In the genomic region with DNA sequence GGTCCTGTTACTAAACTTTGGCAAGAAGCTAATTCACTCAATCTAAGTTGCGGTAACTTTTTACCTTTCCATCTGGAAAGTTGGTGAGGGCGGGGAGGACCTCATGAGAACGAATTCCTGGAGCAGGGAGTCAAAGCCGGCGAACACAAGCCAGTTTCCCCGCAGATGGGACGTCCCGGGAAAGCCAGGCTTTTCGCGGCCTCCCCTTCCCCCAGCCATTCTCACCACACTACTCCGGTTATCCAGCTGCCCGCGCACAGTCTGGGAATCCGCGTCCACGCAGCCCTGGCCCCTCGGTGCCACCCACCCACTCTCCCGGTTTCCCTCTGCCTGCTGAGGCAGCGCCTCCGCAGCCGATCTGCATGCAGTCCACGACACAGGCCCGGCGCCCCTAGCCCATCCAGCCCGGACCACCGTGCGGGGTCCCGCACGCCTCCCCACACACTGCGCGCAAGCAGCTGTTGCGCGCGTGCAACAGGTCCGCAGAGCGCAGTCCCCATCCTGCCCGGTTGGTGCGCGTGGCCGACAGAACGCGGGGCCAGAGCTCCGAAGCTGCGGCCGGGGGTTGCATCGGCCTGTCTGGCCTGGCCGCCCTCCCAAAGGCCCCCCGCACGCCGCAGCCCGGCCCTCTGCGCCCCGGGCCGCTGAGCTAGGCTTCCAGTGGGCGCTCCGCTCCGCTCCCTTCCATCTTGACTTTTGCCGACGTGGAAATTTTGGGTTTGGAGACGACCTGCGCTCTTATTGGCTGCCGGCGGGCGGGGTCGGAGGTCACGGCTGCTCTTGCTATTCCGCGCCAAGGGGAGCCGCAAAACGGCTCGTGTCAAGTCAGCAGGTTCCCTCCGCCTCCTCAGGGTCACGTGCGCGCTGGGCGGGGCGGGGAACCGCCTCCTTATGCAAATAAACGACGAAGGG, we compare ENCODE assay signal across 8 mouse cellular contexts.
DNase-seq lines count a peak whose midpoint lies in the region; ATAC-seq and TF ChIP-seq lines count a peak whose summit lies in the region.

No protein-coding gene starts in this region.

- no peak for TF ChIP-seq CTCF in cortical plate, adult 2 months (IDR thresholded peaks at IDR 0.05; ENCODE audit: extremely low read depth, insufficient read depth, low read length)

- H3K4me1 ChIP-seq in cortical plate, adult 2 months (ENCODE audit: control insufficient read depth, insufficient read depth, low read length) = peaks cover 1% of the 10 kb centered on the region; the same call in 1 of the 2 replicates

- intact Hi-C loops in gastrocnemius, postnatal 14 days (cut with DNase I; ENCODE audit: low total_unique reads) = no loop called here
- intact Hi-C loops in left cerebral cortex, postnatal 14 days (cut with DNase I) = loop anchor here (5.0 kb wide), 1 partner anchor 92 kb away; no protein-coding TSS in a partner anchor

- H3K4me3 ChIP-seq in cortical plate, adult 2 months (ENCODE audit: insufficient read depth, low read length) = peak overlapping the region; percentile 33

- H3K27ac ChIP-seq in cortical plate, adult 2 months (ENCODE audit: insufficient read depth, low read length) = no peak overlapping the region

- DNase-seq in gastrocnemius, postnatal 14 days = peak; percentile 93
- peak; percentile 74 to 82 for DNase-seq in left cerebral cortex, postnatal 14 days (ENCODE audit: low spot score in 2 of 2)
- peak; percentile 84 for DNase-seq in right cerebral cortex, postnatal 4 days
- peak; percentile 99 for DNase-seq in yolk sac, embryonic 10.5 days (ENCODE audit: low spot score)

- no peak for TF ChIP-seq POLR2A in cortical plate, adult 2 months (IDR thresholded peaks at IDR 0.05; ENCODE audit: extremely low read depth, insufficient read depth, low read length)

- ATAC-seq in activated CD4-positive, CD25-positive, alpha-beta regulatory T cell, adult 4 months = peak; percentile 81
- ATAC-seq in inflammation-experienced regulatory T-cells, adult 6 months = peak; percentile 85
- peak; percentile 96 for ATAC-seq in megakaryocyte-erythroid progenitor cell, adult 5-6 weeks (replicated peaks; ENCODE audit: low FRiP score, low TSS enrichment, poor library complexity, severe bottlenecking)
